Mouse (Mus musculus) CD4-positive, CD25-positive, alpha-beta regulatory T cell, adult 4 months (primary cell): ENCODE measurements at regions not wholly inside any gene's neighbourhood (a gene's known extent, or its start where the extent isn't known, plus 50 kb on each side); places are given as distances from the start of the nearest gene placed in this dataset.

ENCODE experiments used
- ATAC-seq: one replicate; pipeline ENCODE4 v1.8.0; 2017

- peak; percentile 98 for ATAC-seq
Observed at GRCm38 (mm10) chr10:96786903-96787571, 170.2 kb downstream of the Btg1 start.

GRCm38 (mm10) chr10:96787572-96787946, 170.8 kb downstream of the Btg1 start:
- ATAC-seq, result peak; percentile 45

GRCm38 (mm10) chr10:96788352-96789016, 171.7 kb downstream of the Btg1 start:
- ATAC-seq, result no peak

GRCm38 (mm10) chr10:96797116-96797515, 180.3 kb downstream of the Btg1 start:
- no peak for ATAC-seq

DNA sequence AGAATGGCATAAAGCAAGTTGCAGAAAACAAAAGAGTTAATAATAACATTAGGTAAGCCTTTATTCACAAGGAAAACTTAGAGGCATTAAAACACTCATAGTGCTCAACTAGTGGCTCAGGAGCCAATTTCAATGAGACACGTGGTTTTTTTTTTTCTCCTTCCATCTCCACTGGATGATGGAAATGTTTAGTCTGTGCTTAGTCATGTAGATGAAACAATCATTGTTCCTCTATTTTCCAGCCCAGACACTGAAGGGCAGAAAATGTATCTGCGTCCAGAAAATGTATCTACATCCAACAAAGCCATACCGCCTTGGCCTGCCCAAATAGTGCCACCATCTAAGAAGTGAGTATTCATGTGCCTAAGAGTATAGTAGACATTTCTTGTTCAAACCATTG, 184.0 kb downstream of the Btg1 start:
- ATAC-seq, result no peak

DNA sequence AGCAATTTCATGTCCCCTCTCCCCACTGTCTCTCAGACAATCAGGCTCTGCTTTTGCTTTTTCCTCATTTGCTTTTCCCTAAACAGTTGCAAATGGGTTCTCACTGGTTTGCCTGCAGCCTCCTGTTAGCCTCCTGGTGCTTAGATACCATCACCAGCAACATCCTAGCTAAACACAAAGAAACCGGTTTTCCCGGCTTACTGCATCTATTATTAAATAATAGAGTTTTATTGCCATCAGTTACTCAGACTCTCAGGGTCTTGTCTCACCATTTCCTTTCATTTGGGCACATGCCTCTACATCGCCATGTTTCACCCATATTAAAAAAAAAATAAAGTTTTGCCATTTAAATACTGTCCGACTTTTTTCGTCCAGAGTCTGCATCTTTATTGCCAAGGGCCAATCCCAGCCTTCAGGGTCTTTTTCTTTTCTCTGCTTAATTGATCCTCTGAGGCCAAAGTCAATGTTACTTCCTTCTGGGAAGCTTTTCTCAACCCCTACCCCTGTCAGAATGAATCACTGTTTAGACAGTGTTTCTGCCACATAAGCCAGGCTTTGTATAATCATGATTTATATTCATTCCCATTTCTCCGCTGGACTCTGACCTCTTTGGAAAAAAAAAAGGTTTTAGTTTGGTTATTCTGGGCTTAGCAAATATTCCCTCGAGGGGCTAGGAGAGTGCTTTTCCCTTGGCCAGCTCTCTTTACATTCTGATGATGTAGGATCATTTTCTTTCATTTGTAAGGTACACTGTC, 187.4 kb downstream of the Btg1 start:
- no peak for ATAC-seq

GRCm38 (mm10) chr10:96806579-96806978, 189.8 kb downstream of the Btg1 start:
- ATAC-seq, result no peak

DNA sequence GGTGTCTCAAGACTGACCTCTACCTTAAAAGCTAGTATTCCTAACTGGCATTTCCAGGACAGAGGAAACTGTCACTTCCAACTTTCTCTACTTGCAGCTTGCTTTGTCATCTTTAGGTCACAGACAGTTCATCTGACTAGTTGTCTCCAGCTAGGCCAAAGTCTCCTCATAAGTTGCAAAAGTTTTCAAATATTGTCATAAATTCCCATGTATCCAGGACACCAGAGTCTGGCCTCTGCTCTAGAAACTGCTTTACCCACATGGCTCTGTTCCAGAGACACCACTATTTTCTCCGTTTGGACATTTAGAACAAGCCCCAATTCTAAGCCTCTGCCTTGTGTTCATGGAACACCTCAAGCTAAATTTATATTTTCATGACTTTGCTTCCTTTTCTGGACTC, 205.0 kb downstream of the Btg1 start:
- ATAC-seq, result no peak

- ATAC-seq, result peak; percentile 75
Observed at GRCm38 (mm10) chr10:96822344-96823335, 205.8 kb downstream of the Btg1 start.

DNA sequence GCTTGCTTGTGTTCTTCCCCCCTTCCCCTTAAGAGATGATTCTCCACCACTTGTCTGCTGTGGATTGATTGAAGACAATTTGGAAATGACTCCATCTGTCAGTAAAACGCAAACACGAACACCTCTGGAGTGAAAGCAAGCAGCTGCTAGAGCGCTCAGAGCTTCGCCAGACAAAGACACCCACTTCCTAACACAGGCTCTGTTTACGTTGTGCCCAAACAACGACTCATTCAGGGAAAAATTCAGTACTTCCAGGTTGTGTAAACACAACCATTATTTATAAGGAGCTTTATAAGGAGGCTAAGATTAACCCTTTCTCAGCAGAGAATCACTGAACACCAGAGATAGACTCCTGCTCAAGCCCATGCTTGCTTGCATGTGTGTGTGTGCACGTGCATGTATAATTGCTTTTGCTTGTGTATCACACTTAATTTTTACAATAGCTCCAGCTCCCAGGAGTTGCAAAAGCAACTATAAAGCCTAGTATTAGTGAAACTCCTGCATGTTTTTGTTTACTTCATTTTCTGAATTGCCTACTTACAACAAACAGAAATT, 209.5 kb downstream of the Btg1 start:
- ATAC-seq, result peak; percentile 33

GRCm38 (mm10) chr10:96827971-96828370, 211.2 kb downstream of the Btg1 start:
- ATAC-seq, result no peak

GRCm38 (mm10) chr10:96828581-96829246, 211.9 kb downstream of the Btg1 start:
- ATAC-seq, result no peak

GRCm38 (mm10) chr10:96831071-96831470, 214.3 kb downstream of the Btg1 start:
- no peak for ATAC-seq

GRCm38 (mm10) chr10:96837230-96837629, 220.4 kb downstream of the Btg1 start:
- ATAC-seq, result no peak

DNA sequence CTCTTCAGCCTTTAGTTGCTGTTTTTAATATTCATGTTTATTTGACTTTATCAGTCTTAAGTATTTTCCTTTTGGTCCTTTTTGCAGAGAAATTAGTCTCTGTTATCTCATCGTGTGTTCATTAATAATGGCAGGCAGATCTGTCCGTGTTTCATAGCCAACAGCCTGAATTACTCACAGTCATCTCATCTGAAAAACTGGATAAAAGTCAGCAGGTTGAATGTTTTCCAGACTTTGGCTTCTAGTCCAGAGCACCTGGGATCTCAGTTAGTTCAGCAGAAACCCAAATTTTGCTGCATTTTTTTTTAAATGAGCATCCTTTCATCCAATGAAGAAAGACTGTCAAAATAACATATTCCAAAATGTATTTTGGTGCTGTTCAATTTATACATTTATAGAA, 224.3 kb downstream of the Btg1 start:
- ATAC-seq, result no peak

DNA sequence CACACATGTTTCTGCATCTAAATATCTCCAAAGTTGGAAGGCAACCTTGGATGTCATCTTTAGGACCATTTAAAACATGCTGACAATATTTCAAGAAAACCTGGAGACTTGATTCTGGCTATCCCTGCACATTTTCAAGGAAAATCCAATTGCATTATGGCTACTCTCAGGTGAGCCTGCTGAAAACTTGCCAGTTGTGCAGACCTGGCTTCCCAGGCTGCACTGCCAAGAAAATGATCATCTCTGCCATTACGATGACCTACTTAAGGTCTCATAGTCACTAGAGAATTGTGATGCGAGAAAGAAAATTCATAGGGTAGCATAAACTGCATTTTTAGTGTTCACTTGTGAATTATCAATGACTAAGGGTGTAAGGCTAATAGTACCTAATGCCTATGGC, 225.2 kb downstream of the Btg1 start:
- no peak for ATAC-seq

DNA sequence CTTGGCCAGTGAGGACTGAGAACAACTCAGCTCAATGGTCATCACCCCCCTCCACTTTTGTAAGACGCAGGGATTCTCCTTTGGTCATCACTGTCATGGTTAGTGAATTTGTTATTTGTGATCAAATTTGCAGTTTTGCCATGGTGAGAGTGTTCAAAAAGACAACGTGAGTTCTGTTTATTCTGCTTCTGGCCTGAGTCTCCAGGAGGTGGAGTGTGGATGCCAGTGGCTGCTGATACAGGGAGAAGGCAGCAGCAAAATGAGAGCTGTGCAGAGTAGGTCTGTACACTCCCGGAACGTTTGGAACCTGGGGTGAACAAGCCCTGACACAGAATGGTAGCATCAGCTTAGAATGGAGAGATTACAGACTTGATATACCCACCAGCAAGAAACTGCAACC, 229.1 kb downstream of the Btg1 start:
- no peak for ATAC-seq

DNA sequence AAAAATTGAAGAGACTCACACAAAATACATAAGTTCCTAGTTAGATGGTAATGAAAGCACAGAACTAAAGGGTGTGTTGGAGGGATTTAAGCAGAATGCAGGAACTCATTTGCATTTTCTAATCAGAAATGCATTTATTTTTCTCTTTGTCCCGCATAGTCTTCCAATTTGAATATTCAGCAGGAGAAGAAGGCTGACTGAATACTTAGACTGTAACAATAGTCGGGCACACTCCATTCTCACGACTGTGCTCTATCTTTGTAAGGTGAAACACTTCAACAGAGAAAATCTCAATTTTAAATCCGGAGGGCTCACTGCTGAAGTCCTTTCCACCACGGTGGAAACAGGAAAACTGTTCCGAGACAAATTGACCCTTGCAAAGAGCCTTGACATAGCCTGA, 230.2 kb downstream of the Btg1 start:
- ATAC-seq, result no peak

GRCm38 (mm10) chr10:96847433-96848165, 230.8 kb downstream of the Btg1 start:
- ATAC-seq, result no peak

GRCm38 (mm10) chr10:96848496-96848895, 231.7 kb downstream of the Btg1 start:
- no peak for ATAC-seq

GRCm38 (mm10) chr10:96860366-96860765, 243.6 kb downstream of the Btg1 start:
- ATAC-seq, result no peak
